Mouse (Mus musculus): ENCODE measurements around the gene Csnk2a2. TPM values are rescaled to one million over a fixed set of nuclear protein-coding genes. Genes with fewer than 3 reads are reported as not detected.

The Csnk2a2 gene
- polyA plus RNA-seq, 1 experiment from 2014 or later: 8.2 TPM

- Histone ChIP-seq H3K4me1 (replicated peaks) (no peaks in the 10 kb centered on the region), H3K36me3 (peaks cover 69% of the 10 kb centered on the region), H3K27ac (ENCODE audit: poor library complexity, severe bottlenecking) (no peak overlapping the region), H3K9me3 (replicated peaks) (no peaks in the 10 kb centered on the region), H3K4me2 (no peak overlapping the region), H3K4me3 (no peak overlapping the region), H3K9ac (no peak overlapping the region), H3K27me3 (replicated peaks) (no peaks in the 10 kb centered on the region)
- no peak for ATAC-seq (ENCODE audit: insufficient number of reproducible peaks, low FRiP score)
- WGBS: 99% methylated on average over 4 of the region's 4 CpGs
Measured at GRCm38 (mm10) chr8:95470008-95470407, 19.8 kb downstream of the Csnk2a2 start.

- Histone ChIP-seq H3K36me3 (peaks cover 71% of the 10 kb centered on the region), H3K27me3 (replicated peaks) (no peaks in the 10 kb centered on the region), H3K27ac (ENCODE audit: poor library complexity, severe bottlenecking) (no peak overlapping the region), H3K4me1 (replicated peaks) (no peaks in the 10 kb centered on the region), H3K9me3 (replicated peaks) (no peaks in the 10 kb centered on the region), H3K9ac (no peak overlapping the region), H3K4me2 (no peak overlapping the region), H3K4me3 (no peak overlapping the region)
- ATAC-seq (ENCODE audit: insufficient number of reproducible peaks, low FRiP score): no peak
- WGBS: 89% methylated on average over 3 of the region's 3 CpGs
Measured at GRCm38 (mm10) chr8:95468995-95469394, 20.8 kb downstream of the Csnk2a2 start.

DNA sequence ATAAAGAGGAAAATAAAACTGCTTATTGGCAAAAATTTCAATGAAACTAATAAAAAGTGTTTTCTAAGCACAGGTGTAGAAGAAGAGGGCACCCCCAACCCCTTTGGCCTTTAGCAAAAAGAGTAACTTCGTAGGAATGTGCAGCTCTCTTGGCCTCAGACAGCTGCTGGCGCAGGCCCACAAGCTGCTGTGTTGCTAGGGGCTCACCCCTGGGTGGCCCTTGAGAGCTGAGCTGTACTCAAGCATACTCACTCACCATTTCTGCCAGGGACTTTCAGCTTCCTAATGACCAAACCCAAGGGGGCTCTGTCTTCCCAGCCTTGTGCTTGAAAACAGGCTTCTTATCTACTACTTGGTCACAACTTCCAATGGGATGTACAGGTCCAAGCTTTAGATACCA is 23.3 kb downstream of the Csnk2a2 start:
- ATAC-seq (ENCODE audit: insufficient number of reproducible peaks, low FRiP score): no peak
- no peak overlapping the region for H3K4me3 ChIP-seq
- H3K4me2 ChIP-seq: no peak overlapping the region
- peaks cover 69% of the 10 kb centered on the region for H3K36me3 ChIP-seq
- no peaks in the 10 kb centered on the region for H3K4me1 ChIP-seq (replicated peaks)
- H3K27ac ChIP-seq (ENCODE audit: poor library complexity, severe bottlenecking): no peak overlapping the region
- H3K9ac ChIP-seq: no peak overlapping the region
- WGBS: 77% methylated on average over 2 of the region's 2 CpGs
- no peaks in the 10 kb centered on the region for H3K27me3 ChIP-seq (replicated peaks)
- H3K9me3 ChIP-seq (replicated peaks): no peaks in the 10 kb centered on the region

DNA sequence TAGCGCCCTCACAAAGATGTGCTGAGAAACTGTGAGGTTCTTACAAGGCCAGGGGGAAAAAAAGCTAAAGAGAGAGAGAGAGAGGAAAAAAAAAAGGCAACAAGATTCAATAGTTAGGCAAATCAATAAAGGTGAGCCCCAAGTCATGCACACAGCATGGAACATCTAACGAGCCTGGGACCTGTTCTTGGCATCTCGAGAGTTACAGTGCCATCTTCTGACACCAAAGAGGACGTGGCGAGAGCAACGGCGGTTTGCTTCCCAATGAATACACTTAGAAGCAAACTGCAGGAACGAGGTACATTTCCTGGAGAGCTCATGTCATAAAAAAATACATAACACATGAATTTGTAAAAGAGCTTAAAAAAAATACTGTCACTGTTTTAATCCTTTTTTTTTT is 37.3 kb downstream of the Csnk2a2 start:
- Histone ChIP-seq H3K36me3 (peaks cover 88% of the 10 kb centered on the region), H3K4me3 (no peak overlapping the region), H3K4me2 (no peak overlapping the region), H3K27me3 (replicated peaks) (no peaks in the 10 kb centered on the region), H3K4me1 (replicated peaks) (no peaks in the 10 kb centered on the region), H3K9me3 (replicated peaks) (no peaks in the 10 kb centered on the region), H3K9ac (no peak overlapping the region), H3K27ac (ENCODE audit: poor library complexity, severe bottlenecking) (no peak overlapping the region)
- WGBS: 74% methylated on average over 8 of the region's 8 CpGs
- no peak for ATAC-seq (ENCODE audit: insufficient number of reproducible peaks, low FRiP score)

DNA sequence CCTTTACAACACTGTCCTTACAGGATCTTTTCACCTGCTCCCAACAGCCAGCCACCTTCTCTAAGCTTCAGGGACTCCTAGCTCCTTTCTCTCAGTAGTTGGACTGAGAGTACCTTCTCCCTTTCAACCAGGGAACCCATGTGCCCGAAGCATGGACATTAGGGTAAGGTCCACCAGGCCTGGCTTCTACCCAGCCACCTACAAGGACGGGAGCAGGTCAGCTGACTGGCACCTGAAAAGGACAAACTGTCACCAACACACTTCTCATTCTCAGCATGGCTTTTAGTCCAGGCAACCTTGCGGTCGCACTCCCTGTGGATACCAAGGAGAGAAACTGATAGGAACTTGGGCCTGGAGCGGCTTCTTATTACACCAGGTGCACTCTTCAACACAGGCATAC is 39.6 kb downstream of the Csnk2a2 start:
- WGBS: 90% methylated on average over 5 of the region's 5 CpGs
- no peak overlapping the region for H3K4me2 ChIP-seq
- no peak overlapping the region for H3K27ac ChIP-seq (ENCODE audit: poor library complexity, severe bottlenecking)
- no peak overlapping the region for H3K4me3 ChIP-seq
- H3K36me3 ChIP-seq: peaks cover 75% of the 10 kb centered on the region
- H3K4me1 ChIP-seq (replicated peaks): no peaks in the 10 kb centered on the region
- H3K9me3 ChIP-seq (replicated peaks): no peaks in the 10 kb centered on the region
- no peak overlapping the region for H3K9ac ChIP-seq
- no peak for ATAC-seq (ENCODE audit: insufficient number of reproducible peaks, low FRiP score)
- H3K27me3 ChIP-seq (replicated peaks): no peaks in the 10 kb centered on the region

DNA sequence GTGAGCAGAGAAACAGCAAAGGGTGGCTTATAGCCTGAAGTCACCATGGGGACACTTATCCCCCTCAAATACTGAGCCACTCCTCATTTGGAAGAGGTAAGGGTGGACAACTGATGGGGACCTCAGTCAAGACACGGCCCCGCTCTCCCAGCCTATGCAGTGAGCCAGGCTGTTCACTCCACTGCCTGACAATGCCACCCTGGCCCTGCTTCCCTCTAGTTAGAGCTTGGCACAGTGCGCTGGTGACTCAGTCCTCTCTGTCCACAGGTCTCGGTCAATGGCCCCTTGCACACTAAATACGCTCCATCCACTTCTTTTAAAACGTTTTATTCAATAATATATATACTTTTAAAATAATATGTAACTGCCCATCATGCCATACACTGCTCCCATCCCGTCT is 42.2 kb downstream of the Csnk2a2 start:
- peaks cover 52% of the 10 kb centered on the region for H3K36me3 ChIP-seq
- no peak overlapping the region for H3K4me2 ChIP-seq
- 86% methylated on average over 7 of the region's 7 CpGs for WGBS
- no peak overlapping the region for H3K9ac ChIP-seq
- no peak overlapping the region for H3K4me3 ChIP-seq
- no peaks in the 10 kb centered on the region for H3K27me3 ChIP-seq (replicated peaks)
- no peaks in the 10 kb centered on the region for H3K4me1 ChIP-seq (replicated peaks)
- ATAC-seq (ENCODE audit: insufficient number of reproducible peaks, low FRiP score): no peak
- no peak overlapping the region for H3K27ac ChIP-seq (ENCODE audit: poor library complexity, severe bottlenecking)
- no peaks in the 10 kb centered on the region for H3K9me3 ChIP-seq (replicated peaks)

DNA sequence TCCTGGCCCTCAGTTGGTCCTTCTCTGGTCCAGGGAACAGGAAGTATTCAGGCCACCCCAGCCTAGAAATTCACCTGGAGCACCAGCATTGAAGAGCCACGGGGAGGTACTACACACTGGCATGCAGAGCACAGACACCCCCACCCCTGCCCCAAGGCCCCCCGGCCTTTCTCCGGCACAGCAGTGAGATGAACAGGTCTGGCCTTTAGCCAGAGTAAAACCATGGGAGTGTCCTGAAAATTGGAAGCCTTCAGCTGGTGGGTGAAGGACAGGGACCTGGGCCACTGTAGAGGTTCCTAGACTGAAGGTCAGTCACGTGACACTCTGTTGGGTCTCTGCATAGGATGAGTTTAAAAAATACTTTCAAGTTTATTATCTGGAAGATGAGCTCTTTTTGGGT is 44.8 kb downstream of the Csnk2a2 start:
- Histone ChIP-seq H3K9ac (no peak overlapping the region), H3K27me3 (replicated peaks) (no peaks in the 10 kb centered on the region), H3K4me3 (no peak overlapping the region), H3K4me1 (replicated peaks) (no peaks in the 10 kb centered on the region), H3K4me2 (no peak overlapping the region), H3K27ac (ENCODE audit: poor library complexity, severe bottlenecking) (no peak overlapping the region), H3K9me3 (replicated peaks) (no peaks in the 10 kb centered on the region), H3K36me3 (peaks cover 29% of the 10 kb centered on the region)
- 83% methylated on average over 4 of the region's 4 CpGs for WGBS
- ATAC-seq (ENCODE audit: insufficient number of reproducible peaks, low FRiP score): no peak

DNA sequence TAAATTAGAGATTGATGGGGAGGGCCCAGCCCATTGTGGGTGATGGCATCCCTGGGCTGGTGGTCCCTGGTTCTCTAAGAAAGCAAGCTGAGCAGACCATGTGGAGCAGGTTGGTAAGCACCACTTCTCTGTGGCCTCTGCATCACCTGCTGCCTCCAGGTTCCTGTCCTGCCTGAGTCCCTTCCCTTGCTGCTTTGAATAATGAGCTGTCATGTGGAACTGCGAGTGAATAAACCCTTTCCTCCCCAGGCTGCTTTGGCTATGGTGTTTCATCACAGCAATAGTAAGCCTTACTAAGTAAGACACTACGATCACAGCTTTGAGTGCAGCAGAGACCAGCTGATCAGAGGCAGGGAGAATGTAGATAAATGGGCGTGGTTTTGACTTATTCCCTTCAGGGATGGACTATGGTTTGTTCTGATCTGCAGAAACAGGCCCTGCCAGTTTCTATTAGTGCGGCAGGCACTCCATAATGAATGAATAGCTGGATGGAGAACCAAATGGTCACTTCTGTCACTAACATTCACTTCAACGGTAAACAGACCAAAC is 48.3 kb downstream of the Csnk2a2 start:
- Histone ChIP-seq H3K9ac (no peak overlapping the region), H3K36me3 (no peaks in the 10 kb centered on the region), H3K27ac (ENCODE audit: poor library complexity, severe bottlenecking) (no peak overlapping the region), H3K27me3 (replicated peaks) (no peaks in the 10 kb centered on the region), H3K4me1 (replicated peaks) (no peaks in the 10 kb centered on the region), H3K4me2 (no peak overlapping the region), H3K4me3 (no peak overlapping the region), H3K9me3 (replicated peaks) (no peaks in the 10 kb centered on the region)
- ATAC-seq (ENCODE audit: insufficient number of reproducible peaks, low FRiP score): no peak
- 61% methylated on average over 5 of the region's 5 CpGs for whole genome bisulfite sequencing

GRCm38 (mm10) chr8:95440168-95440709 is 49.6 kb downstream of the Csnk2a2 start:
- no peak overlapping the region for H3K9ac ChIP-seq
- H3K4me1 ChIP-seq (replicated peaks): no peaks in the 10 kb centered on the region
- no peaks in the 10 kb centered on the region for H3K9me3 ChIP-seq (replicated peaks)
- no peak overlapping the region for H3K27ac ChIP-seq (ENCODE audit: poor library complexity, severe bottlenecking)
- ATAC-seq (ENCODE audit: insufficient number of reproducible peaks, low FRiP score): no peak
- no peaks in the 10 kb centered on the region for H3K36me3 ChIP-seq
- no peak overlapping the region for H3K4me2 ChIP-seq
- no peaks in the 10 kb centered on the region for H3K27me3 ChIP-seq (replicated peaks)
- H3K4me3 ChIP-seq: no peak overlapping the region
- 72% methylated on average over 5 of the region's 5 CpGs for WGBS

DNA sequence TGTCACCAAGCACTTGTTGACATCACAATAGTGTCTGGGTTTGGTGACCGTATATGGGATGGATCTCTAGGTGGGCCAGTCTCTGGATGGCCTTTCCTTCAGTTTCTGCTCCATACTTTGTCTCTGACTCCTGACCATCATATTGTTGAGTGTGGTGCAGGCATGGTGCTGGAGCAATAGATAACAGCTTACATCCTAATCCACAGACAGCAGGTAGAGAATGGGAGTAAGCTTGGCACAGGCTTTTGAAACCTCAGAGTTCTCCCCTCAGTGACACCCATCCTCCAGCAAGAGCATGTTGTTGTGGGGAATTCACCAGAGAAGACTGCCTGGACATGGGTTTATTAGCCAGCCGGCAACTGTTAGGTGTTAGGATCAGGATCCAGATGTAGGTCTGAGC is 50.4 kb downstream of the Csnk2a2 start:
- H3K4me1 ChIP-seq (replicated peaks): no peaks in the 10 kb centered on the region
- no peak overlapping the region for H3K9ac ChIP-seq
- no peak overlapping the region for H3K4me2 ChIP-seq
- no peak overlapping the region for H3K27ac ChIP-seq (ENCODE audit: poor library complexity, severe bottlenecking)
- H3K9me3 ChIP-seq (replicated peaks): no peaks in the 10 kb centered on the region
- 74% methylated on average over 2 of the region's 2 CpGs for WGBS
- no peaks in the 10 kb centered on the region for H3K27me3 ChIP-seq (replicated peaks)
- ATAC-seq (ENCODE audit: insufficient number of reproducible peaks, low FRiP score): no peak
- no peak overlapping the region for H3K4me3 ChIP-seq
- H3K36me3 ChIP-seq: no peaks in the 10 kb centered on the region

GRCm38 (mm10) chr8:95437341-95437992 is 52.4 kb downstream of the Csnk2a2 start:
- Histone ChIP-seq H3K27me3 (replicated peaks) (no peaks in the 10 kb centered on the region), H3K4me1 (replicated peaks) (peaks cover 16% of the 10 kb centered on the region), H3K4me2 (no peak overlapping the region), H3K9me3 (replicated peaks) (no peaks in the 10 kb centered on the region), H3K4me3 (no peak overlapping the region), H3K36me3 (no peaks in the 10 kb centered on the region), H3K9ac (no peak overlapping the region), H3K27ac (ENCODE audit: poor library complexity, severe bottlenecking) (no peak overlapping the region)
- ATAC-seq (ENCODE audit: insufficient number of reproducible peaks, low FRiP score): no peak
- WGBS: 39% methylated on average over 5 of the region's 5 CpGs

DNA sequence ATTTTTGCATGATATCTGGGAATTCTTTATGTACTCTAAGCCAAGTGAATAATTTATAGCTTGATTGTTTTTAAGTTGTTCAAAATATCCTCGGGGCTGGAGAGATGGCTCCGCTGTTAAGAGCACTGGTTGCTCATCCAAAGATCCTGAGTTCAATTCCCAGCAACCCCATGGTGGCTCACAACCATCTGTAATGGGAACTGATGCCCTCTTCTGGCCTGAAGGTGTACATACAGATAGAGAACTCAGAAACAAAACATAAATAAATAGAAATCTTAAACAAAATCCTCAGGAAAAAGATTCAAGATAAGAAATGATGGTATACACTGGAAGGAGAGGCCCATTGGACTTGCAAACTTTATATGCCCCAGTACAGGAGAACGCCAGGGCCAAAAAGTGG is 53.9 kb downstream of the Csnk2a2 start:
- Histone ChIP-seq H3K9me3 (replicated peaks) (no peaks in the 10 kb centered on the region), H3K4me3 (no peak overlapping the region), H3K36me3 (no peaks in the 10 kb centered on the region), H3K9ac (no peak overlapping the region), H3K4me2 (no peak overlapping the region), H3K4me1 (replicated peaks) (peaks cover 30% of the 10 kb centered on the region), H3K27ac (ENCODE audit: poor library complexity, severe bottlenecking) (no peak overlapping the region), H3K27me3 (replicated peaks) (no peaks in the 10 kb centered on the region)
- WGBS: 84% methylated on average over 3 of the region's 3 CpGs
- no peak for ATAC-seq (ENCODE audit: insufficient number of reproducible peaks, low FRiP score)
